Mouse (Mus musculus): Measurements from ENCODE around the gene Plcl2. TPM values are rescaled to one million over a fixed set of nuclear protein-coding genes. Genes with fewer than 3 reads are reported as not detected.
"Not testable (repeated sequence)": the region's sequence is repeated elsewhere in the genome, so short reads cannot be mapped to it uniquely, and the experiment has no call there.

The Plcl2 gene
- polyA plus RNA-seq, 1 experiment from 2014 or later, result 4.8 TPM

GRCm38 (mm10) chr17:50684960-50685645 is 175.9 kb downstream of the Plcl2 start:
- peak overlapping the region; percentile 51 for H3K4me2 ChIP-seq (replicated peaks; ENCODE audit: low read depth)
- no peak for TF ChIP-seq CTCF (IDR thresholded peaks at IDR 0.05; ENCODE audit: low read depth)
- peak overlapping the region; percentile 60 for H3K27ac ChIP-seq (ENCODE audit: low read depth, low read length)

DNA sequence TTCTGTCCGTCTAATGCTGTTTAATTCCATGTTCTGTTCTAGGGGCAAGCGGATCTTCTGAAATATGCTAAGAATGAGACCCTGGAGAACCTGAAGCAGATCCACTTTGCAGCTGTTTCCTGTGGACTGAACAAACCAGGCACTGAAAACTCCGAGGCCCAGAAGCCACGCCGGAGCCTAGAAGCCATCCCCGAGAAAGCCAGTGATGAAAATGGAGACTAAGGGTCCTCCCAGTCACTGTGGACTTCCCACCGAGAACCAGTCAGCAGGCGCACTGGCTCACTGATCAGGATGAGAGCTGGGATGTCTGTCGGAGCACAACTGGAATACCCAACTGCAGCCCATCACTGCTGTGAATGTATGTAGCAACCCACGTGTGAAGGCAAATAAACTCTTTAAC is 178.5 kb downstream of the Plcl2 start:
- Histone ChIP-seq H3K4me1 (replicated peaks; ENCODE audit: control insufficient read depth, insufficient read depth, low read length) (peaks cover 13% of the 10 kb centered on the region; the same call in 1 of the 2 replicates), H3K9me3 (ENCODE audit: control insufficient read depth) (no peaks in the 10 kb centered on the region), H3K9ac (ENCODE audit: low read depth, low read length) (no peak overlapping the region), H3K36me3 (ENCODE audit: control insufficient read depth, insufficient read depth) (no peaks in the 10 kb centered on the region), H3K27ac (ENCODE audit: low read depth, low read length) (no peak overlapping the region), H3K4me3 (ENCODE audit: low read depth, low read length) (no peak overlapping the region), H3K4me2 (replicated peaks; ENCODE audit: low read depth) (no peak overlapping the region), H3K27me3 (replicated peaks; ENCODE audit: control insufficient read depth, insufficient read depth, low read length) (no peaks in the 10 kb centered on the region)
- no peak for ATAC-seq
- no peak for TF ChIP-seq CTCF (IDR thresholded peaks at IDR 0.05; ENCODE audit: low read depth)
- WGBS, result 85% methylated on average over 10 of the region's 10 CpGs

More at GRCm38 (mm10) chr17:50684960-50685645, 175.9 kb downstream of the Plcl2 start:
- Histone ChIP-seq H3K36me3 (ENCODE audit: control insufficient read depth, insufficient read depth) (no peaks in the 10 kb centered on the region), H3K4me1 (replicated peaks; ENCODE audit: control insufficient read depth, insufficient read depth, low read length) (peaks cover 14% of the 10 kb centered on the region; the same call in 1 of the 2 replicates), H3K9me3 (ENCODE audit: control insufficient read depth) (no peaks in the 10 kb centered on the region), H3K9ac (ENCODE audit: low read depth, low read length) (no peak overlapping the region), H3K27me3 (replicated peaks; ENCODE audit: control insufficient read depth, insufficient read depth, low read length) (no peaks in the 10 kb centered on the region), H3K4me3 (ENCODE audit: low read depth, low read length) (no peak overlapping the region)
- peak; percentile 96 for ATAC-seq
- 31% methylated on average over 7 of the region's 7 CpGs for WGBS

DNA sequence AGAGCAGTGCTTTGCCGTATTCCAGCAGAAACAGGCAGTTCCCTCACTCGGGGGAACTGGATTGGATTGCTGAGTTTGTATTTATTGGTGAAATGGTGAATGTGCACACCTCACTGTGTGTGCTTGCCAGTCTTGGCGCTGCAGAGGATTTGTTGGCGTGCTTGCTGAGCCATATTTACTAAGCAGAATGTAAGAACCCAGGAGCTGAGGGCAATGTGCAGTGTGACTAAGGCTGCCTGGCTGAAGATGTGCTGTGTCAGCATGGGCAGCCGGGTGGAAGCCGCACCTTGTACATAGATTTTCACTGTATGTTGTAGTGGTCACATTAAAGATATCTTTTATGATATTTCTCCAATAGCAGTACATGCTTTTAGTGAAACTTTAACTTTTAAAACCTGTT is 178.9 kb downstream of the Plcl2 start:
- no peaks in the 10 kb centered on the region for H3K27me3 ChIP-seq (replicated peaks; ENCODE audit: control insufficient read depth, insufficient read depth, low read length)
- TF ChIP-seq CTCF (IDR thresholded peaks at IDR 0.05; ENCODE audit: low read depth), result no peak
- no peak overlapping the region for H3K4me2 ChIP-seq (replicated peaks; ENCODE audit: low read depth)
- H3K4me3 ChIP-seq (ENCODE audit: low read depth, low read length), result no peak overlapping the region
- H3K4me1 ChIP-seq (replicated peaks; ENCODE audit: control insufficient read depth, insufficient read depth, low read length), result peaks cover 11% of the 10 kb centered on the region; the same call in 1 of the 2 replicates
- no peak overlapping the region for H3K27ac ChIP-seq (ENCODE audit: low read depth, low read length)
- no peaks in the 10 kb centered on the region for H3K9me3 ChIP-seq (ENCODE audit: control insufficient read depth)
- H3K9ac ChIP-seq (ENCODE audit: low read depth, low read length), result no peak overlapping the region
- WGBS, result 57% methylated on average over 6 of the region's 6 CpGs
- H3K36me3 ChIP-seq (ENCODE audit: control insufficient read depth, insufficient read depth), result no peaks in the 10 kb centered on the region
- peak; percentile 60 for ATAC-seq

DNA sequence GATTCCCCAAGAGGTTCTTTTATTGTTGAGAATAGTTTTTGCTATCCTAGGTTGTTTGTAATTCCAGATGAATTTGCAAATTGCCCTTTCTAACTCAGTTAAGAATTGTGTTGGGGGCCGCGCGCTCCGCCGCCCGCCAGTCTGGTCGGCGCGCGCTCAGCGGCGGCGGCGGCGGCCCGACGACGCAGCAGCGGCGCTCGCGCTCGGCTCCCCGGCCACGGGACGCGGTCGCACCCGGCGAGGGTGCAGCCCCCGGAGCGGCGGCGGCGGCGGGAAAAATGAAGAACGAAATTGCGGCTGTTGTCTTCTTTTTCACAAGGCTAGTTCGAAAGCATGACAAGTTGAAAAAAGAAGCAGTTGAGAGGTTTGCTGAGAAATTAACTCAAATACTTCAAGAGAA is 189.2 kb downstream of the Plcl2 start:
- ATAC-seq, result not testable (repeated sequence)
- H3K4me3 ChIP-seq (ENCODE audit: low read depth, low read length), result peak overlapping the region; percentile 17; the same call in 1 of the 2 replicates
- peak overlapping the region; percentile 54 for H3K4me2 ChIP-seq (replicated peaks; ENCODE audit: low read depth)

GRCm38 (mm10) chr17:50710497-50711222 is 201.5 kb downstream of the Plcl2 start:
- Histone ChIP-seq H3K9me3 (ENCODE audit: control insufficient read depth) (no peaks in the 10 kb centered on the region), H3K4me3 (ENCODE audit: low read depth, low read length) (no peak overlapping the region), H3K36me3 (ENCODE audit: control insufficient read depth, insufficient read depth) (no peaks in the 10 kb centered on the region), H3K4me2 (replicated peaks; ENCODE audit: low read depth) (no peak overlapping the region), H3K27ac (ENCODE audit: low read depth, low read length) (no peak overlapping the region), H3K9ac (ENCODE audit: low read depth, low read length) (no peak overlapping the region), H3K27me3 (replicated peaks; ENCODE audit: control insufficient read depth, insufficient read depth, low read length) (no peaks in the 10 kb centered on the region), H3K4me1 (replicated peaks; ENCODE audit: control insufficient read depth, insufficient read depth, low read length) (no peaks in the 10 kb centered on the region)
- no peak for ATAC-seq
- TF ChIP-seq CTCF (IDR thresholded peaks at IDR 0.05; ENCODE audit: low read depth), result no peak
- WGBS, result 82% methylated on average over 7 of the region's 7 CpGs

More for the DNA sequence above, 189.2 kb downstream of the Plcl2 start:
- H3K27me3 ChIP-seq (replicated peaks; ENCODE audit: control insufficient read depth, insufficient read depth, low read length); H3K9me3 ChIP-seq (ENCODE audit: control insufficient read depth); H3K36me3 ChIP-seq (ENCODE audit: control insufficient read depth, insufficient read depth); H3K27ac ChIP-seq (ENCODE audit: low read depth, low read length); H3K9ac ChIP-seq (ENCODE audit: low read depth, low read length); H3K4me1 ChIP-seq (replicated peaks; ENCODE audit: control insufficient read depth, insufficient read depth, low read length): not testable (repeated sequence)
- WGBS, result 3% methylated on average over 34 of the region's 39 CpGs

- Histone ChIP-seq H3K4me2 (replicated peaks; ENCODE audit: low read depth) (no peak overlapping the region), H3K4me1 (replicated peaks; ENCODE audit: control insufficient read depth, insufficient read depth, low read length) (no peaks in the 10 kb centered on the region), H3K9ac (ENCODE audit: low read depth, low read length) (no peak overlapping the region), H3K4me3 (ENCODE audit: low read depth, low read length) (no peak overlapping the region), H3K27ac (ENCODE audit: low read depth, low read length) (no peak overlapping the region), H3K36me3 (ENCODE audit: control insufficient read depth, insufficient read depth) (no peaks in the 10 kb centered on the region), H3K9me3 (ENCODE audit: control insufficient read depth) (no peaks in the 10 kb centered on the region), H3K27me3 (replicated peaks; ENCODE audit: control insufficient read depth, insufficient read depth, low read length) (no peaks in the 10 kb centered on the region)
- no peak for TF ChIP-seq CTCF (IDR thresholded peaks at IDR 0.05; ENCODE audit: low read depth)
- ATAC-seq, result no peak
- 85% methylated on average over 5 of the region's 5 CpGs for WGBS
Measured at GRCm38 (mm10) chr17:50717586-50717985, 208.4 kb downstream of the Plcl2 start.

Measured in intestine, postnatal 0 days (tissue).